Mouse (Mus musculus) c-Kit-positive CD71-positive TER-119-positive erythroid progenitor cells, embryonic 14.5 days (primary cell): ENCODE measurements around the gene Scn2b.

Experiments used
- DNase-seq: peaks from one replicate; pipeline ENCODE4 v3.0.0-alpha.2; 2013; ENCODE audit warnings: low spot score

The Scn2b gene

DNA sequence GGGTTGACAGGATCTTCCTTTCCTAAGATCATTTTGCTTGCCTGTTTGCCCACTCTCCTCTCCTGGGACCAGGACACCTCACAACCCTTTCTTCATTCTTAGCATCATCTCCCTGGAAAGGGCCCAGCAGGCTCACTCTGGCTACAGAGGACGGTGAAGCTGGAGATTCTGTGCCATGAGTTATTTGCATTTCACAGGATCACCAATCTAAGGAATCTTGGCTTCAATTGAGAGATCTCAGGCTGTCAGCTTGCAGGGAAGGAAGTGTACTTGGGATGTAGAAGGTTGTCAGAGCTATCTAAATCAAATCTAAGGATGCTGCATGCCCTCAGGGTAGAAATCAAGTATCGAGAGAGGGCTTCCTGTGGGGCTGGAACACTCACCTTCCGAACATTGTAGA lies 55.9 kb downstream of the Scn2b start:
- DNase-seq: no peak

GRCm38 (mm10) chr9:45179282-45179681 lies 61.7 kb downstream of the Scn2b start:
- no peak for DNase-seq
